Mouse (Mus musculus): ENCODE measurements around the gene Efhb.

Efhb gene

DNA sequence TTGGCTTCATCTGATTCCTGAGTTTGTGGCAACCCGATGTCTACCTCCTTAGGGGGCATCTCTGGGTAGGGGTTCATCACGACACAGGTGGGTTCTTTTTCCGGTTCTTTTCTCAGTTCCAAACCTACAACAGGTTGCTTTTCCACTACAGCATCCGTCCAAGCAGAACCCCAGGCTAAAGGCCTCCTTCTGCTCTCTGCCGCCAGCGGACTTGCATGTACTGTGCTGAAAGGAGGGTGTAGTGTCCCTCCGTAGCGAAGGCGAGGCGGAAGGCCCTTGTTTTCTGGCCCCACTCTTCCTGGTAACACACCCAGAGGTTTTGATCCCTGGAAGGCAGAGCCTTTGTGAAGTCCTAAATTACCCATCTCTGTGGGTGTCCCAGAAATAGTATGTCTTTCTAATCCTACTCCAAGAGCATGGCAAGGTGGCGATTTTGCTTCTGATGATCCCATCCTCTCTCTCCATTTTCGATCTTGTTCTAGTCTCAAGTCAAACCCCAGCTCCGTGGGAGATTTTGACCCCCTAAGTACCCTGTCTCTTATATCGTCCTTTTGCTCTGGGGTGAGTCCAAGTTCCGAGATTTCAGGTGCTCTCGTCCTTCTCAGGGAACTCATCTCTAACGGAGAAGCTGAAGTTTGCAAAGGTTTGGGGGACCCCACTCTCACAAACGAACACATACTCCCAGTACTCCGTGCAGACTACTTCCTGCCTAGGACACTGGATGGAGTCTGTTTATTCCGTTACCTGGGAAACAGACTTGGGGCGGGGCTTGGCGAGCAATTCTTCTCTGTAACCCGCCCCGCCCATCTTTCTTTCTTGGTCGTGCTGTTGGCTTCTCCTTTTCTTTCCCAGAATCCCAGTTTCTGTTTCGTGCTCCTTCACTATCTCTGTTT lies at the start of gene Efhb:
TSS of gene Efhb (minus strand) at position 719 of the 893 bp plus-strand sequence.
- peak; percentile 88 for DNase-seq (ENCODE audit: low read depth, low spot score)

DNA sequence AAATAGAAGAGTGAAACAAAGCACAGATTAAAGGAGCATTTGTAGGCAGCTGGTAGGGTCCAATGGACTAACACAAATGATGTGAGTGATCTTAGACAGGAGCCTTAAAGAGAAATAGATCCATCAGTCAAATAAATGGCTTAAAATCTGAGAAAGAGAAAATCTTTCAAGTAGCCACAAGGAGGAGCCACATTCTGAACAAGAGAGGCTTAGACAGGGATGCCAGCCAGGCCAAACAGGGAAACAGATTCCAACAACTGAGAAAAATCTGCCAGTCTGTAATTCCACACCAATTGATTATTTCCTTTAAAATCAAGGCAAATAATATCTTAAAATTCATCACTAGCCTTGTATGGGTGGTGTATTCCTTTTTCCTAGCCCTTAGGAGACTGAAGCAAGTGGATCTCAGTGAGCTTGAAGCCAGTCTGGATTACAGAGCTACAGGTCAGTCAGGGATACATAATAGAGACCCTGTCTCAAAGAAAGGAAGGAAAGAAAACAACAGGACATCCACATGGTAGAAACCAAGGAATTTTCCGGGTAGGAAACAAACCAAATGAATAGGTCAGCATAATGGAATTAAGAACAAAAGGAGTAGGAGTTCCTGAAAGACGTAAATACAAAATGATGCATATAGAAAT lies 49.3 kb upstream of the Efhb start:
- peak; percentile 12 for DNase-seq (ENCODE audit: low read depth, low spot score)

DNA sequence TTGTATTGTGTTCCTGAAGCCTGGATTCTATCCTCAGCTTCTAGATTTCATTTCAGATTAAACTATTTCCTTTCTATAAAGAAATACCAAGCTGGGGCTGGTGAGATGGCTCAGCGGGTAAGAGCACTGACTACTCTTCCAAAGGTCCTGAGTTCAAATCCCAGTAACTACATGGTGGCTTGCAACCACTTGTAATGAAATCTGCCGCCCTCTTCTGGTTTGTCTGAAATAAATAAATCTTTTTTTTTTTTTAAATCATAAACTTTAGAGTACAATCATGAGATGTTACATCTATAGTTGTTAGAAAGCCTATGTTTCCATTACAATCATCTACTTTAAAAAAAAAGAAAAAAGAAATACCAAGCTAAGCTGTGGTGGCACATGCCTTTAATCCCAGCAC lies 39.8 kb upstream of the Efhb start:
- DNase-seq (ENCODE audit: low read depth, low spot score): no peak

DNA sequence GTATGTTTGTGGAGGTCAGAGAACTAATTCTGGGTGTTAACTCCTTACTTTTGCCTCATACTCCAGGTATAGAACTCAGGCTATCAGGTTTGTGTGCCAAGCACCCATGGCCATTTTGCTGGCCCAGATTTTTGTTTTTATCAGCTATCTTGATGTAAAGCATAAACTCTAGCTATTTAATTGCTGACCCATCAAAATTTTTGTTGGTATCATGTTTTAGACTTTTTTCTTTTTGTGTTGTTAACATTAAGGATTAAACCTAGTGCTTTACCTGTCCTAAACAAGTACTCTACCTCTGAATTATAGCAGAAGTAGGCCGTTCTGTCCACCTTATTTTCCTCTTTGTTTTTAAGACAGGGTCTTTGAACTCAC lies 25.9 kb upstream of the Efhb start:
- no peak for DNase-seq (ENCODE audit: low read depth, low spot score)

DNA sequence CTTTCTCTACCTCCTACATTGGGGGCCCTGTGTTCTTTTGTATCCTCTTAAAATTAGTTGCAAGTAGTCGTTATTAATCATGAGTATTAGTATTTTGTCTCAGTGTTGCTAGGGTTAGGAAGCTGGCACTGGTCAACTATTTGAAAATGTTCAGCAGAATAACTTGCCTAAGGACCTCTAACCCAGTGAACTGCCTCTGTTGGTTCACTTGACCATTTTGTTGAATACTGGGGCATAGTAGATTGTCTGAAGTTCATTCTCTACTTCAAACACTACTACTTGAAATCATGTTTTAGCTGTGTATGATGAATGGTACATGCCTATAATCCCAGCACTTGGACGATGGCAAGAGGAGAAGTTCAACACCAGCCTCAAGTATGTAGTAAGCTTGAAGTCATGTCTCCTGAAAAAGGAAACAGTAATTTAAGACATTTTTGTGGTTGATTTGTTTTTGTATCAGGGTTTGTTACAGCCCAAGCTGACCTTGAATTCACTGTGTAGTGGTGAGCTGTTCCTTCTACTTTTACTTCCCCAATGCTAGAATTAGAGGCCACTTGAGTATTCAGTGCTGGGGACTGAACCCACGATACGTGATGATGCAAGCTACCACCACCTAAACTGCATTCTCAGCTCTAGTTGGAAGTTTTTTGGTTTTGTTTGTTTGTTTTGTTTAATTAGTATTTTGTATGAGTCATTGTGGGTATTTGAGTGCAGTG lies 25.3 kb upstream of the Efhb start:
- DNase-seq (ENCODE audit: low read depth, low spot score): no peak

DNA sequence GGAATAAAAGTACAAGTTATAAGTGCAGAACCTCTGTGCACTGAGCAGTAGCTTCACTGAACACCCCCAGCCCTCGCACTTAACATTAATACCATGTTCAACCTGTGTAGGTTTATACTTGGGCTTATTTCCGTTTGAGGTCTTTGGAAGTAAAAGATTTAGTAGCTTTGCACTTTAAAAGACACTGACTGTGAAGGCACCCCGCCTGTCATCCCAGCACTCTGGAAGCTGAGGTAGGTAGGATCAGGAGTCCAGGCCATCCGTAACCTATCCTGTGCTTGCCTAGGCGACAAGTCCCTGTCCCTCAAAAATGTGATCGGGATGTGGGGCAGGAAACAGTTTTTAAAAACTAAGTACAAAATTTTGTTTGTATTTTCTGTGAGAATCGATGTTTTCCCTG lies 17.3 kb upstream of the Efhb start:
- no peak for DNase-seq (ENCODE audit: low read depth, low spot score)

DNA sequence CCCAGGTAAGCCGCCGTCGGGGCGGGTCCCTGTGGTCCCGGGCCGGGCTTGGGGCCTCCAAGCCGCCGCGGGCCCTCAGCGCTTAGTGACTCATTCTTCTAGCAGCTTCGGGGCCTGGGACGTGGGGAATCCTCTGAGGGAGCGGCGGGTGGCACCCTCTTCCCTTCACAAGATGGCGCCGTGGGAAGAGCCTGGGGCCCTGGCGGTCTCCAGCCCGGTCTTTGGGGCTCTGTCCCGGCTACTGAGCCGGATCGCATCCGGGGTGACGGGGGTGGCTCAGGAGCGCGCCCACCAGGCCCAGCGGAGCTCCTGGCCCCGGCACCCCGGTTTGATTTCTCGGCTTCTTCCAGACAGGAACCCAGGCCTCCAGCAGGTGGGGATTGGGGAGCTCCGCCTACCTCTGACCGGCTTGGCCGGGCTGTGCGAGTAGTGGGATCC lies 16.5 kb upstream of the Efhb start:
- DNase-seq (ENCODE audit: low read depth, low spot score): peak; percentile 60

DNA sequence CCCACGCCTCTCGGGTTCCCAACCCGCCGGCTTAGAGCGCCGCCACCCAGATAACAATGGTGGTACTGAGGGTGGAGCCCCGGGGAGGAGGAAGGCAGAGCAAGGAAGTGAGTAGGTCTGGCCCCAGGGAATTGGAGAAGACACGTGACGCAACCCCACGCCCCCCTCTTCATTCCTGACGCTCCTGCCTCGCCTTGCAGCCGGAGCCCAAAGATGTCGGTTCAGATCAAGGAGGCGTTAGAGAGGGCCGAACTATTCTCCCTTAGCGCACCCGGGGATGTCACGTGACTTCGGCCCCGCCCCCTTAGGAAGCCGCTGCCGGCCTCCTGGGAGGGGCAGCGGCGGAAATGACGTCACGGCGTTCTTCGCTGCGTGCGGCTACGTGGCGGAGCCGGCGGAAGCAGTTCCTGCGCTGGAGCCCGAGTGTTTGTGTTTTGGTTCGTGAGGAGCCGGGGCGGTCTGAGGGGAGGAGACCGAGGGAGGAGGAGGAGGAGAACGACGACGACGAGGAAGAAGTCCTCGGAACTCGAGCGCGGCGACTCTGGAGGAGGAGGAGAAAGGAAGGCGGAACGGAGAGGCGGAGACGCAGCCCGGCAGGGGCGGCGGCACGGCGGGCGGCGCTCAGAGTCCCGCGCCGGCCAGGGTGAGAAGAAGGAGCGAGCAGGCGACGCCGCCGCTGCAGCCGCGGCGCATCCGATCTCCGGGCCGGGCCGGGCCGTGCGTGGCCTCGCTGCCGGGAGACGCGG lies 15.9 kb upstream of the Efhb start, which contains the start of gene Rab5a:
TSS of gene Rab5a (plus strand) at position 377 of the 746 bp plus-strand sequence.
- peak; percentile 99 for DNase-seq (ENCODE audit: low read depth, low spot score)

DNA sequence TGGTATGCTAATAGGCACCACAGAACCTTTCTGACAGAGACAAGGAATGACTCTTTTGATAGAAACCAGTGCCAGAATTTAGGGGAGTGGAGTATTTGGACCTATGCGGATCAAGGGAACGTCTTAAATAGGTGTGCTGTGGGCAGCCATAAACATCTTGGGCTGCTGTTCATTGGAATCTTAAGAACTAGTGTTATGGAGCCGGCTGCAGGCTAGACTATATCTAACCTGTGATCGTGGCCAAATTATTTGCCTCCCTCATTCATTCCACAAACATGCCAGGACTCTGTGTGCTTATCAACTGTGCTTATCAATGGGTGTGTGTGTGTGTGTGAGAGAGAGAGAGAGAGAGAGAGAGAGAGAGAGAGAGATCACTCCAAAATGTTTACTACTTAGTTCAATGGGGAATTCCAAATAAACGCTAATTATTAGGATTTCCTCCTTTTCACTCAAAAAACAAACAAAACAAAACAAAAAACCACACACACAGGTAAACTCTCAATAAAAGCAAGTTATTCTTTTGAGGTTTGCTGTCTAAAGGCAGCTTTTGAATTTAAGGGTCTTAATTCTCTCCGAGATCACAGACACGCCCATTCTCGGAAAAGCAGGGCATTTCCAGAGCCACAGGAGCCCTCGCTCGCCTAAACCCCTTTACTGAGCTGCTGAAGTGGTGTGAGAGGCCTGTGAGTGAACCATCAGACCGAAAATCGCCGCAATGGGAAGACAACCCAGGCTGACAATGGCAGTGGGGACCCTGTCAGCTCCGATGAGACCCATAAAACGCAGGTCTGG lies 15.1 kb upstream of the Efhb start:
- DNase-seq (ENCODE audit: low read depth, low spot score): no peak

DNA sequence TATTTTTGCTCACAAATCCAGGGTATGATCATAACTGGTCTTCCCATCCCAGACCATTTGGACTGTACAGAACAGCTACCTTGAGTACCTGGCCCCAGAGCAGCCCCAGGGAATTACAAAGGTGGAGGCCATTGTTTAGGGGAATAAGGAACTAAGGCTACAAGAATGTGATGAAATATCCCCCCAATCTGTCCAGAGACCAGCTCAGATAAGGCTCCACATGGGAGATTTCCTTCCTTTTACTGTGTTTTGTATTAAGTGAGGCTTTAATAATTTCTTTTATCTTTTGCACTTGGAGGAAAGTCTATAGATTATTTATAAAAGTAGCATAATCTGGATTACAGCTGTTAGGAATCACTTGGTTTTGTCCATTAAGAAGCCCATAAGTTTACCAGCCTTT lies 5.6 kb upstream of the Efhb start:
- DNase-seq (ENCODE audit: low read depth, low spot score): no peak

DNA sequence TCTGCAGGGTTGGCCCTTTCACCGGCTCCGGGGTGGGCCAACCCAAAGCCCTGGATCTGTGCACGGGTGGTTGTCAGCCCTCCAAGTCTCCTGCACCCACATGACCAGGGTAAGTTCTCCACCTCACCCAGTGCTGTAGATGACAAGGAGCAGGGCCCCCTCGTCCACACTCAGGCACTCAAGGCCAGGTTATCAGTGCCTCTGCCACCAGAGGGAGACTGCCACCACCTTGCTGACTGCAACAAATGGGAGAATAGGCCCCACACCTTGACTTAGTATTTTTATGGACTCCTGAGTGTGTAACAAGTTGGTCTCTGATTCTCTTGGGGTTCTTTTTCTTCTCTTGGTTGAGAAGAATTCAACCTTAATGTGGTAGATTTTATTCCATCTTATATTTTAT lies 2.4 kb upstream of the Efhb start:
- no peak for DNase-seq (ENCODE audit: low read depth, low spot score)

DNA sequence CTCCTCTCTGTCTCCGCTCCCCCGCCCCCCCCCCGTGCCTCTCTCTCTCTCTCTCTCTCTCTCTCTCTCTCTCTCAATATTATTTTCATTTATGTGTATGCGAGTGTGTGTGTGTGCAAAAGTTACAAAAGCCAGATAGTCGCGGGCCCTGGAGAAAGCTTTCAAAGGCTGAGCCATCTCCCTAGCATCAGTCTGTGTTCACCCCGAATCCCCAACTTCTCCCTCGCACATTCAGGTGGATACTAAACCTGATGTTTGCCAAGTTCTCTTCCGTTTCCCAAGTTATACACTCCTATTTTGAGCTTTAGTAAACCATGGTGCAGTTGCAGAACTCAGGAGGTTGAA lies 347 bp upstream of the Efhb start:
- DNase-seq (ENCODE audit: low read depth, low spot score): no peak

DNA sequence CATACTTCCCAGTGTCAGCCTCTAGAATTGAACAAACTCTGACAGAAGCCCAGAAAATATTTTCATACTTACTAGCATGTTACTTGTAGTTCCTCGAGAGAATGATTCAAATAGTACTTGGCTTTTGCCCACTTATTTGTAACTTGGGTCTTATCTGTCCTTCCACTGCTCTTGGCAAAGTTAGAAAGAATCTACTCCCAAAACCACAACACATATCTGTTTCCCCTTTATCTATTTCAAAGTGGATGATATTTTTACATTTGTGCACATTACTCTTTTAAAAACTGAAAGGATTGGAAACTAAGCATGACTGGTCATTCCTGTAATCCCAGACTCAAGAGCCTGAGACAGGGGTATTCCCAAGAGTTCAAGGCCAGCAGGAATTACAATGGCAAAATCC lies 6.4 kb downstream of the Efhb start:
- no peak for DNase-seq (ENCODE audit: low read depth, low spot score)

DNA sequence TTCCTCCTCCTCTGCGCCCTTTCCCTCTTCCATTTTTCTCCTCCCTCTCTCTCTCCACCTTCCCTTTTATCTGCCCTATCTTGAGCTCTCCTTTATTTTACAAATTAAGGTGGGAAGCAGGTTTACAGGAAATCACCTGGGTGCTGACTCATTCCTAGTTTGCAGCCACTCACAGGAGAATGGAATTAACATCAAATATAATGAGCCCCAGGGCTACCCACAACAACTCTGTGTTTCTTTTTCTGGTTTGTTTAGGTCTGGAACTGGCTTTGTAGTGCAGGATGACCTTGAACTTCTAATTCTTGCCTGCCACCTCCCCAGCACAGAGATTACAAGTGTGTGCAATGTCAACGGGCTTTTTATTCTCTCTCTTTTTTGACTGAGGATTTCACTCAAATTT lies 7.0 kb downstream of the Efhb start:
- DNase-seq (ENCODE audit: low read depth, low spot score): no peak

DNA sequence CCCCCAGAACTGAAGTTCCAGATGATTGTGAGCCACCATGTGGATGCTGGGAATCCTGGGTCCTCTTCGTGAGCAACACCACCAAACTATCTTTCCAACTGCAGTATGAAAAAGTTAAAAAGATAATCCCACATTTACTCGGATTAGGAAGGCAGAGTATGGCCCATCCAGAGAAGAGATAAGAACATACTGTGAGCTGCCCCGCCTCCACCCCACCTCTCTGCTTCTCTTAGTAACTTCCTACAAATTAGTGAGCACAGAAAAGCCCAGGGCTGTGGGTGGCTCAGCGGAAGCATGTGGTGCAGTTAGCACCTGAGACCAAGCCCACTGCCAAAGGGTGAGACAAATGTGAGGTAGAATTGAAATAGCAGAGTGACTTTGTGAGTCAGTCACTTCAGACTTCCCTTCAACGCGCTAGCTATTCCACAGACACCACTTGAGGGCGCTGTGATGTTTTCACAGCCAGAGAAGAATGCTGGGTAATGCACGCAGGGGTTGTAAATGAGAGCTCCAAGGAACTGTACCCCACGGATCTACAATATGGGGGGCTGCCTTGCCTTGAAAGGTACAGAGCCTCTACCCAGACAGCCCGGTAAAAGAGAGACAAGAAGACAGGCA lies 60.3 kb downstream of the Efhb start:
- peak; percentile 30 for DNase-seq (ENCODE audit: low read depth, low spot score)

DNA sequence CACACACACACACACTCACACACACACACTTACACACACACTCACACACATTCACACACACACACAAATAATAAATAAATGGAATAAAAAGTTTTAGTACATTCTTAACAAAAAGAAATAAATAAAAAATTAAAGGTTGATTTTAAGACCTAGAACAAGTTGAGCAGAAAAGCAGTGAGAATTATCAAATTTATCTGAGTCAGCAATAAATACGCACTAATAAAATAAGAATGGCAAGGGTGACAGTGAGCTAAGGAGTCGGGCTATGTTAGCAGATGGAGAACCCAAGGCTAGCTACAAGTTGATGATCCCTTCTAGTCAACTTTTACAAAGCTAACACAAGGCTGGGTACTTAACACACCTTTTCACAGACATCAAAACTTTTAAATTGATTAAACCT lies 69.9 kb downstream of the Efhb start:
- no peak for DNase-seq (ENCODE audit: low read depth, low spot score)

DNA sequence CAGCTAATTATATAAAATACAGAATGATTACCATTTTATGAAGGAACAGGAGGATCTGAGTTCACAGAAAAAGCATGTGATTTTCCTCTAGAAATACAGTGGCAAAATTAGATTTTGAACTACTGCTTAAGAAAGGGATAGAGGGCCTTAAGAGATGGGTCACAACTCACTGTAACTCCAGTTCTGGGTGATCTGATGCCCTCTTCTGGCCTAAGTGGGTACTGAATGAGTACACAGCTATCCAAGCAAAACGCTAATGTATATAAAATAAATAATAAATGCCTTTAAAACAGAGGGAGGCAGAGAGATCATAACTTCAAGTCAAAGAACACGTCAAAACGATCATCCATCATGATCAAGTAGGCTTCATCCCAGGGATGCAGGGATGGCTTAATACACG lies 73.6 kb downstream of the Efhb start:
- peak; percentile 52 for DNase-seq (ENCODE audit: low read depth, low spot score)

DNA sequence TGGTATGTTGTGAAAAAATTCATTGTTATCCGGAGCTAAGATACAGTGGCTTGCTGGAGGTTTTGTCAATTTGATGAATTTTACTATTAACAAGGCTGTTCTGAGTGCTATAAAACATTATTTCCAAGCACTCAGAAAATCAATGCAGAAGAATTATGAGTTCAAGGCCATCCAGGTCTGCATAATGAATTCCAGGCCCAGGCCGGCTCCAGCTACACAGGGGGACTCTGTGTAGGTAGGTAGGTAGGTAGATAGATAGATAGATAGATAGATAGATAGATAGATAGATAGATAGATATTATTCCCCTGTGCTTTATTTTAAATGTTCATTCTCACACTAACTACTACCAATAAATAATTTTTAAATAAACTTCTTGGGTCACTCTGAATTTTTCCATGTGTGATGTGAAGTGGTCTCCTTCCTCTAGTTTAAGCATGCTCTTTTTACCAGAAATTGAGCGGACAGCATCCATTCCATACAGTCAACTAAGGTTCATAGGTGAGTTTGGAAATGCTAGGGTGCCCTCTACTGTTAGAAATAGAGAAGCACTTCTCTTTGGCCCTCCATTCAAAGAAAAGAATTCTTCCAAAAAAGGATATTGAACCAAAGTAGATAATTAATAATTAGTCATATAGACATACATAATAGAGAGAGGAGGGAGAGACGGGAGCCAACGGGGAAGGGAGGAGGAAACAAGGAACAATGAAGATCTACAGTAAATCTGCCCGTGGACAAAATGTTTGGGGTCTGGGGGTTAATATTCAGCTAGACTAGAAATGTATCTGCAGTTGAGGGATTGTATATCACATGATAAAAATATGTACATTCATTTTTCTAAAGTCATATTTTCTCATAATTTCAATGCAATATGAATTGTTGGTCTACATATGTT lies 75.3 kb downstream of the Efhb start:
- DNase-seq (ENCODE audit: low read depth, low spot score): peak; percentile 19

DNA sequence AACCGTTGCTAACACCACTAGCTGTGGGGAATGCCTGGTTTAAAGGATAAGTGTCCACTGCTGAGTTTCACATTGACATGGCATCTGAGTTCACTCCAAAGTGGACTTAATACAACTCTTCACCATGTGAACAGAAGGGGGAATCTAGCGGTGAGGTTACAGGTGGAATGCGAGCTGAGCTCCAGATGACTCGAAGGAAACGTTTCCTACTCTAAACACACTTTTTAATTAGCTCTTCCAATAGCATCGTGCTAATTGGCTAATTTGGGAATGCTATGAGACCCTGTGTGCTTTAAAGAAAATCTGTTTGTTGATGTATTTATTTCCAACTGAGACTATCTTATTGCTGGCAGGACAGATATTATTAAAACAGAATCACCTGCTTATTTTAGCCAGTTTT lies 76.3 kb downstream of the Efhb start:
- DNase-seq (ENCODE audit: low read depth, low spot score): no peak

DNA sequence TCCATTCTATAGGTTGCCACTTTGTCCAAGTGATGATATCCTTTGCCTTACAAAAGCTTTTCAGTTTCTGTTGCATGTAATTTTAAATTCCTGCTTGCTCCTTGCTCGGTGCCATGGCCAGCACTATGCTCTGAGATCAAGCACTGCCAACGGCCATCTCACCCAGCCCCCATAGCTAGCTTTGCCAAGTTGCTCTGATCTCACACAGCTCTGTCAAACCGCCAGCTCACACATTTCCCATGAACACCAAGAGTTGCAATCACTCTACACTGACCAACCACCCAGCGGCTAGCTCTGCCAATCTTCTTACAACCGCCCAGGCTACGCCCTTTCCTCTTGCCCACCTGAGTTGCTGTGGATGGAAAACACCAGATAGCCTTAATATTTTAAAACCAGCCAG lies 99.0 kb downstream of the Efhb start:
- DNase-seq (ENCODE audit: low read depth, low spot score): no peak

Data from mesoderm, embryonic 11.5 days (tissue).